Mouse (Mus musculus): Measurements from ENCODE around the gene Rab43. TPM values are rescaled to one million over a fixed set of nuclear protein-coding genes. Genes with fewer than 3 reads are reported as not detected.
A peak's percentile ranks its signal among the peaks of the same experiment; 100 is the strongest.

Rab43 gene
- total and polyA plus RNA-seq, 2 experiments = 71.9 to 106 TPM

- H3K27me3 ChIP-seq (ENCODE audit: control insufficient read depth, insufficient read depth, low read length) = no peaks in the 10 kb centered on the region
- no peak overlapping the region for H3K27ac ChIP-seq (replicated peaks; ENCODE audit: insufficient read depth, low read depth, low read length)
- peaks cover 45% of the 10 kb centered on the region for H3K36me3 ChIP-seq (ENCODE audit: control insufficient read depth, insufficient read depth, low read length)
- DNase-seq (ENCODE audit: extremely low read depth, low read depth, low spot score) = no peak
- TF ChIP-seq CTCF (IDR thresholded peaks at IDR 0.05; ENCODE audit: low read depth, low read length) (no peak), POLR2A (IDR thresholded peaks at IDR 0.05; ENCODE audit: extremely low read depth, insufficient read depth, low read length) (no peak)
- H3K4me3 ChIP-seq (ENCODE audit: insufficient read depth, low read depth, low read length) = no peak overlapping the region
- 89% methylated on average over 8 of the region's 8 CpGs for WGBS
- peaks cover 7% of the 10 kb centered on the region; the same call in 1 of the 2 replicates for H3K4me1 ChIP-seq (ENCODE audit: control insufficient read depth, insufficient read depth, low read length)
- H3K9ac ChIP-seq (ENCODE audit: low read depth, low read length) = no peak overlapping the region
- H3K79me2 ChIP-seq (ENCODE audit: control insufficient read depth, insufficient read depth, low read length) = peaks cover 6% of the 10 kb centered on the region; the same call in 1 of the 2 replicates
Measured at GRCm38 (mm10) chr6:87841635-87842034, 29.7 kb upstream of the Rab43 start.

- peak; percentile 48 for DNase-seq (ENCODE audit: extremely low read depth, low read depth, low spot score)
- peak overlapping the region; percentile 29 for H3K9ac ChIP-seq (ENCODE audit: low read depth, low read length)
- peaks cover 7% of the 10 kb centered on the region; the same call in 1 of the 2 replicates for H3K4me1 ChIP-seq (ENCODE audit: control insufficient read depth, insufficient read depth, low read length)
- no peak overlapping the region for H3K4me3 ChIP-seq (ENCODE audit: insufficient read depth, low read depth, low read length)
- H3K79me2 ChIP-seq (ENCODE audit: control insufficient read depth, insufficient read depth, low read length) = no peaks in the 10 kb centered on the region
- H3K36me3 ChIP-seq (ENCODE audit: control insufficient read depth, insufficient read depth, low read length) = peaks cover 33% of the 10 kb centered on the region
- no peaks in the 10 kb centered on the region for H3K27me3 ChIP-seq (ENCODE audit: control insufficient read depth, insufficient read depth, low read length)
- H3K27ac ChIP-seq (replicated peaks; ENCODE audit: insufficient read depth, low read depth, low read length) = peak overlapping the region; percentile 89
- WGBS = 42% methylated on average over 11 of the region's 11 CpGs
- TF ChIP-seq CTCF (IDR thresholded peaks at IDR 0.05; ENCODE audit: low read depth, low read length) = no peak
- TF ChIP-seq POLR2A (IDR thresholded peaks at IDR 0.05; ENCODE audit: extremely low read depth, insufficient read depth, low read length) = no peak
Measured at GRCm38 (mm10) chr6:87839797-87840341, 27.9 kb upstream of the Rab43 start.

GRCm38 (mm10) chr6:87838551-87839197, 26.7 kb upstream of the Rab43 start, which contains the start of gene Isy1:
Gene Isy1, minus strand, starts transcription at chr6:87838798.
- Histone ChIP-seq H3K27me3 (ENCODE audit: control insufficient read depth, insufficient read depth, low read length) (no peaks in the 10 kb centered on the region), H3K9ac (ENCODE audit: low read depth, low read length) (peak within 1 kb of the TSS; percentile 82), H3K79me2 (ENCODE audit: control insufficient read depth, insufficient read depth, low read length) (no peaks in the 10 kb centered on the region), H3K4me1 (ENCODE audit: control insufficient read depth, insufficient read depth, low read length) (peaks cover 7% of the 10 kb centered on the region; the same call in 1 of the 2 replicates), H3K4me3 (ENCODE audit: insufficient read depth, low read depth, low read length) (peak within 1 kb of the TSS; percentile 73), H3K36me3 (ENCODE audit: control insufficient read depth, insufficient read depth, low read length) (peaks cover 24% of the 10 kb centered on the region), H3K27ac (replicated peaks; ENCODE audit: insufficient read depth, low read depth, low read length) (peak within 1 kb of the TSS; percentile 89)
- WGBS = under 1% methylated on average over 46 of the region's 46 CpGs
- TF ChIP-seq POLR2A (IDR thresholded peaks at IDR 0.05; ENCODE audit: extremely low read depth, insufficient read depth, low read length) (peak; percentile 39; the same call in 1 of the 2 replicates), CTCF (IDR thresholded peaks at IDR 0.05; ENCODE audit: low read depth, low read length) (peak; percentile 7; the same call in 1 of the 2 replicates)
- DNase-seq (ENCODE audit: extremely low read depth, low read depth, low spot score) = peak; percentile 96

GRCm38 (mm10) chr6:87835695-87836094, 23.7 kb upstream of the Rab43 start, which contains the start of gene Gm45140:
Gene Gm45140, minus strand, starts transcription at chr6:87835795.
- no peaks in the 10 kb centered on the region for H3K27me3 ChIP-seq (ENCODE audit: control insufficient read depth, insufficient read depth, low read length)
- H3K27ac ChIP-seq (replicated peaks; ENCODE audit: insufficient read depth, low read depth, low read length) = no peak within 1 kb of the TSS
- no peak for TF ChIP-seq POLR2A (IDR thresholded peaks at IDR 0.05; ENCODE audit: extremely low read depth, insufficient read depth, low read length)
- TF ChIP-seq CTCF (IDR thresholded peaks at IDR 0.05; ENCODE audit: low read depth, low read length) = no peak
- 96% methylated on average over 7 of the region's 7 CpGs for WGBS
- H3K79me2 ChIP-seq (ENCODE audit: control insufficient read depth, insufficient read depth, low read length) = no peaks in the 10 kb centered on the region
- H3K4me3 ChIP-seq (ENCODE audit: insufficient read depth, low read depth, low read length) = no peak within 1 kb of the TSS
- DNase-seq (ENCODE audit: extremely low read depth, low read depth, low spot score) = no peak
- H3K36me3 ChIP-seq (ENCODE audit: control insufficient read depth, insufficient read depth, low read length) = peaks cover 14% of the 10 kb centered on the region
- H3K4me1 ChIP-seq (ENCODE audit: control insufficient read depth, insufficient read depth, low read length) = peaks cover 7% of the 10 kb centered on the region; the same call in 1 of the 2 replicates
- no peak within 1 kb of the TSS for H3K9ac ChIP-seq (ENCODE audit: low read depth, low read length)

- H3K9ac ChIP-seq (ENCODE audit: low read depth, low read length) = no peak overlapping the region
- H3K4me3 ChIP-seq (ENCODE audit: insufficient read depth, low read depth, low read length) = no peak overlapping the region
- no peak for TF ChIP-seq CTCF (IDR thresholded peaks at IDR 0.05; ENCODE audit: low read depth, low read length)
- TF ChIP-seq POLR2A (IDR thresholded peaks at IDR 0.05; ENCODE audit: extremely low read depth, insufficient read depth, low read length) = no peak
- peaks cover 38% of the 10 kb centered on the region for H3K36me3 ChIP-seq (ENCODE audit: control insufficient read depth, insufficient read depth, low read length)
- H3K27ac ChIP-seq (replicated peaks; ENCODE audit: insufficient read depth, low read depth, low read length) = no peak overlapping the region
- no peaks in the 10 kb centered on the region for H3K4me1 ChIP-seq (ENCODE audit: control insufficient read depth, insufficient read depth, low read length)
- WGBS = 92% methylated on average over 2 of the region's 2 CpGs
- no peak for DNase-seq (ENCODE audit: extremely low read depth, low read depth, low spot score)
- H3K79me2 ChIP-seq (ENCODE audit: control insufficient read depth, insufficient read depth, low read length) = no peaks in the 10 kb centered on the region
- H3K27me3 ChIP-seq (ENCODE audit: control insufficient read depth, insufficient read depth, low read length) = no peaks in the 10 kb centered on the region
Measured at GRCm38 (mm10) chr6:87820366-87820765, 8.4 kb upstream of the Rab43 start.

Data from liver, adult 2 months (tissue).